Mouse (Mus musculus) adrenal gland, postnatal 36 days (tissue): ENCODE results near the gene Gm10553. TPM values are rescaled to one million over a fixed set of nuclear protein-coding genes. Genes with fewer than 3 reads are reported as not detected.

Experiments
- total RNA-seq, 2 experiments: library from RNA; stranded (reverse); gene quantifications; 2 replicates each; pipeline ENCODE4 v1.2.3; 2021

Gene Gm10553
- total RNA-seq, 2 experiments from 2014 or later: not detected

Other genes with a start within 250 kb of the Gm10553 start
- 1 to 10 TPM; 3.6 to 4.1 TPM for gene Slc16a14, start 165.0 kb upstream of the Gm10553 start, total RNA-seq
- gene A530032D15Rik, start 9.7 kb downstream of the Gm10553 start, total RNA-seq: under 1 TPM in 1 of 2 experiments, not detected in 1; 0.95 TPM
- gene C130026I21Rik, start 170.4 kb downstream of the Gm10553 start, total RNA-seq: under 1 TPM; 0.53 to 0.60 TPM